Mouse (Mus musculus): ENCODE measurements around the gene Lyrm9. TPM values are rescaled to one million over a fixed set of nuclear protein-coding genes. Genes with fewer than 3 reads are reported as not detected.
A peak's percentile ranks its signal among the peaks of the same experiment; 100 is the strongest.

Lyrm9 gene
- polyA plus RNA-seq, 1 experiment from 2014 or later: 11.8 TPM

DNA sequence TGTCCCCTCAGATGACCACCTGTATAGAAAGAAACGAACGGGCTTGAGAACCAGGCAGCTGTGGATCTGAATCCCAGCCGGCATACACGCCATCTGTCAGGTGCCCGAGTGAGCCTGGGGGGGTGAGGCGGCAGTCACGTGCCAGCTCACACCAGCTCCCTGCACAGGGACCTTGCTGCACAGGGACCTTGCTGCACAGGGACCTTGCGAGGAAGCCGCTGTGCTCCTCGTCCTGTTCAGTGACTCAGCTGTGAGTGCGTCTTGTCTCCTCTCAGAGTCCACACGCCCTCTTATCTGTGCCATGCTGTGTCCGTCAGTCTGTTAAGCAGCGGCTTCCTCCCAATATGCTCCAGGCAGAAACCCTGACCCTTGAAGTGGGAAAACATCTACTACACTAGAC is 13.1 kb downstream of the Lyrm9 start:
- WGBS (ENCODE audit: insufficient replicate concordance): 46% methylated on average over 14 of the region's 14 CpGs
- Histone ChIP-seq H3K4me3 (ENCODE audit: low read depth, low read length) (no peak overlapping the region), H3K36me3 (ENCODE audit: control insufficient read depth, insufficient read depth) (peaks cover 3% of the 10 kb centered on the region; the same call in 1 of the 2 replicates), H3K9me3 (replicated peaks; ENCODE audit: control insufficient read depth, low read length) (no peaks in the 10 kb centered on the region), H3K4me2 (ENCODE audit: low read depth, low read length) (no peak overlapping the region), H3K9ac (ENCODE audit: low read depth, low read length) (no peak overlapping the region), H3K27ac (ENCODE audit: low read length) (no peak overlapping the region), H3K4me1 (ENCODE audit: control insufficient read depth, low read depth, low read length) (peaks cover 10% of the 10 kb centered on the region), H3K27me3 (ENCODE audit: control insufficient read depth, insufficient read depth, low read depth, low read length) (no peaks in the 10 kb centered on the region)
- peak; percentile 41; the same call in 1 of the 2 replicates for ATAC-seq (ENCODE audit: low read depth)

DNA sequence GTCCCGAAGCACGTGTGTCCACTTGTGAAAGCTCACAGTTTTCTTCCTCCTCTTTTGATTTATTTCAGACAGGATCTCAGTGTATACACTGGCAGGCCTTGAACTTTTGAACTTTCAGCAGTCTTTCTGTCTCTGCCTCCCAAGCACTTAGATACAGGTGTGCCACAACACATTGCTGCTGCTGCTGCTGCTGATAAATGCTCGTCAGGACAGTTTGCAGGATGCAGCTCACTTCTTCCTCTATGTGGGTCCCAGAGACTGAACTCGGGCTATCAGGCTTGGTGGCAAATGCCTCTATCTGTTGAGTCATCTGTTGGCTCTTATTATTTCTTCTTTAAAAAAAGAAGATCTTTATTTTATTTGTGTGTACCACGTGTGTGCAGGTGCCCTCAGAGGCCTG is 13.8 kb downstream of the Lyrm9 start:
- H3K27me3 ChIP-seq (ENCODE audit: control insufficient read depth, insufficient read depth, low read depth, low read length): no peaks in the 10 kb centered on the region
- no peaks in the 10 kb centered on the region for H3K9me3 ChIP-seq (replicated peaks; ENCODE audit: control insufficient read depth, low read length)
- no peak overlapping the region for H3K9ac ChIP-seq (ENCODE audit: low read depth, low read length)
- 54% methylated on average over 5 of the region's 5 CpGs for WGBS (ENCODE audit: insufficient replicate concordance)
- H3K4me1 ChIP-seq (ENCODE audit: control insufficient read depth, low read depth, low read length): peaks cover 6% of the 10 kb centered on the region
- no peak overlapping the region for H3K4me3 ChIP-seq (ENCODE audit: low read depth, low read length)
- ATAC-seq (ENCODE audit: low read depth): no peak
- H3K36me3 ChIP-seq (ENCODE audit: control insufficient read depth, insufficient read depth): peaks cover 3% of the 10 kb centered on the region; the same call in 1 of the 2 replicates
- H3K27ac ChIP-seq (ENCODE audit: low read length): no peak overlapping the region
- no peak overlapping the region for H3K4me2 ChIP-seq (ENCODE audit: low read depth, low read length)

DNA sequence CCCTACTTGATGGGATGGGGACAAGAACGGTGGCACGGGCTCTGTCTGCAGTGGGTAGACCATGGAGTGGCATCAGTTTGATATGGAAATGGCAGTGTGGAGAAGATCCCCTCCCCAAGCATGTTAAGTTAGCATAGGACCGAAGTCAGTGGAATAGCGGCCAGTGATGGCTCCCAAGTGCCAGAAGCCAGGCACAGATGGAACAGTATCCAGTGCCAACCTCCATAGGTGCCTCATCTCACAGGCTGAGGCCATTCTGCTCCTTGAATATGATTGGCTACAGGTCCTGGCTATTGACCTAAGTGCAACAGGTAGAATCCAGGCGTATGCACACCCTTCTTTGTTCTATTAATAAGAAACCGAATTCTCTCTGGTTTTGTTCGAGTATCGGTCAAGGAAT is 15.6 kb downstream of the Lyrm9 start:
- 78% methylated on average over 8 of the region's 8 CpGs for WGBS (ENCODE audit: insufficient replicate concordance)
- Histone ChIP-seq H3K4me1 (ENCODE audit: control insufficient read depth, low read depth, low read length) (peaks cover 6% of the 10 kb centered on the region), H3K36me3 (ENCODE audit: control insufficient read depth, insufficient read depth) (peaks cover 3% of the 10 kb centered on the region; the same call in 1 of the 2 replicates), H3K27me3 (ENCODE audit: control insufficient read depth, insufficient read depth, low read depth, low read length) (no peaks in the 10 kb centered on the region), H3K4me2 (ENCODE audit: low read depth, low read length) (no peak overlapping the region), H3K4me3 (ENCODE audit: low read depth, low read length) (no peak overlapping the region), H3K9ac (ENCODE audit: low read depth, low read length) (no peak overlapping the region), H3K9me3 (replicated peaks; ENCODE audit: control insufficient read depth, low read length) (no peaks in the 10 kb centered on the region), H3K27ac (ENCODE audit: low read length) (no peak overlapping the region)
- ATAC-seq (ENCODE audit: low read depth): no peak

DNA sequence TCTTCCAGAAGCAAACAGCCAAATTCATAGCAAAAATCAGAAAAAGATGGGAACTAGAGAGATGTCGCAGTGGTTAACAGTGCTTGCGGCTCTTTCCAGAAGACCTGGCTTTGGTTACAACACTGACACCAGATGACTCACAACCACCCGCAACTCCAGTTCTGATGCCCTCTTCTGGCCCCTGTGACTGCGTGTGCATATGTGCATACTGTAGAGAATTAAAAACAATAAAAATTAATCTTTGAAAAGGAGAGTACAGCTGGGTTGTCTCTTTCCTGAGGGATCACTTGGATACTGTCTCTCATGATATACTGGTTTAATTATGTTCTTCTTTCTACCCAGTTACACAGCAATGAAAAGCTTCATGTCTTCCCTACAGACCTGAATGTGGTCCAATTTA is 20.2 kb downstream of the Lyrm9 start:
- H3K27ac ChIP-seq (ENCODE audit: low read length): no peak overlapping the region
- H3K27me3 ChIP-seq (ENCODE audit: control insufficient read depth, insufficient read depth, low read depth, low read length): no peaks in the 10 kb centered on the region
- H3K4me3 ChIP-seq (ENCODE audit: low read depth, low read length): no peak overlapping the region
- H3K36me3 ChIP-seq (ENCODE audit: control insufficient read depth, insufficient read depth): no peaks in the 10 kb centered on the region
- H3K9ac ChIP-seq (ENCODE audit: low read depth, low read length): no peak overlapping the region
- WGBS (ENCODE audit: insufficient replicate concordance): 74% methylated on average over 4 of the region's 4 CpGs
- H3K9me3 ChIP-seq (replicated peaks; ENCODE audit: control insufficient read depth, low read length): no peaks in the 10 kb centered on the region
- H3K4me2 ChIP-seq (ENCODE audit: low read depth, low read length): no peak overlapping the region
- no peaks in the 10 kb centered on the region for H3K4me1 ChIP-seq (ENCODE audit: control insufficient read depth, low read depth, low read length)
- no peak for ATAC-seq (ENCODE audit: low read depth)

DNA sequence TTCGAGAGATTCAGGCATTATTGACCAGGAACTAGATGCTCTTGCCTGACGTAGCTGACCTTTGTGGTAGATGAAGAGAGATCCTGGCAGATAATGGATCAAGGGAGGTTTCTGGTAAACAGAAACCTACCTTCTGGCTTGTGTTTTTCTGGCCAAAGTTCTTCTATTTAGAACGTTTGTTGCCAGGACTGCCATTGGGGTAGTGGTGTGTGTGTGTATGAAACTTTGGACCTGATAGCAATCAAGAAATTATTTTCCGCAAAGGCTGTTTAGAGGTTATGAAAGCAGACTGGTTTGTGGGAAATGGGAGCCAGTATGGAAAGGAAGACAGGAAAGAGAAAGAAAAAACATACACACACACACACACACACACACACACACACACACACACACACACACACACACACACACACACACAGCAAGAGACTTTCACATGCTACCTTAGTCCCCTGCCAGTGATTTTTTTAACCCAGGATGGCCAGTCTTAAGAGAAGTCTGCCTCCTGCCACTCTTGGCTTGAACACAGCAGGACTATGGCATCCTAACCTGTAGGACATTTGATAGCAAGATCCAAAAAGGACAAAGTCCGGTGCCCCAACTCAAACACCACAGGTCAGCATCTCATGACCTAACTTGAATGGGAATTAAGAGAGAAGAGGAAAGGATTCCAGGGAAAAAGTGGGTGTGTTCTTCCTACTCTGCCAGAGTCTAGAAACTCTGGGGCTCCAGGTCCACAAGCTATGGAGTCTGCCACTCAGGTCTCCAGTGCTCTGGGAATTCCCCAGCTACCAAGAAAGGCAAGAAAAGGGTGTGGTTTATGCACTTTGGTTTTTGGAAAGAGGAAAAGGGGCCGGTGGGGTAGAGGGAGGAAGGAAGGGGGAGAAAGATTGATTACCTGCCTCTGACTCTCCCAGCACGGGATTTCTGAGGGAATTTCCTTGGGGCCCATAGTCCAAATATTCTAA is 21.8 kb downstream of the Lyrm9 start:
- no peak overlapping the region for H3K4me3 ChIP-seq (ENCODE audit: low read depth, low read length)
- no peak overlapping the region for H3K4me2 ChIP-seq (ENCODE audit: low read depth, low read length)
- no peaks in the 10 kb centered on the region for H3K4me1 ChIP-seq (ENCODE audit: control insufficient read depth, low read depth, low read length)
- H3K9ac ChIP-seq (ENCODE audit: low read depth, low read length): no peak overlapping the region
- no peaks in the 10 kb centered on the region for H3K36me3 ChIP-seq (ENCODE audit: control insufficient read depth, insufficient read depth)
- no peaks in the 10 kb centered on the region for H3K9me3 ChIP-seq (replicated peaks; ENCODE audit: control insufficient read depth, low read length)
- peak; percentile 30; the same call in 1 of the 2 replicates for ATAC-seq (ENCODE audit: low read depth)
- no peak overlapping the region for H3K27ac ChIP-seq (ENCODE audit: low read length)
- WGBS (ENCODE audit: insufficient replicate concordance): 28% methylated on average over 7 of the region's 7 CpGs
- H3K27me3 ChIP-seq (ENCODE audit: control insufficient read depth, insufficient read depth, low read depth, low read length): no peaks in the 10 kb centered on the region

DNA sequence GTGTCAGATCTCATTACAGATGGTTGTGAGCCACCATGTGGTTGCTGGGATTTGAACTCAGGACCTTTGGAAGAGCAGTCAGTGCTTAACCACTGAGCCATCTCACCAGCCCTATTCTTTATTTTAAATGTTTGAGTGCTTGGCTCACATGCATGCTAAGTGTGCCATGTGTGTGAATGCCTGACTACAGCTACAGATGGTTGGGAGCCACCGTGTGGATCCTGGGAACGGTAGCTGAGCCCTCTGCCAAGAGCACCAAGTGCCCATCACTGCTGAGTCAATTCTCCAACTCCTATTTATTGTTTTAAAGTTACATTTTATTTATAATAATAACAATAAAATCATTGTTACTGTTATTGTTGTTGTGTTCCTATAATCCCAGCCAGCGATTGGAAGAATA is 23.5 kb downstream of the Lyrm9 start:
- ATAC-seq (ENCODE audit: low read depth): no peak
- no peak overlapping the region for H3K4me2 ChIP-seq (ENCODE audit: low read depth, low read length)

DNA sequence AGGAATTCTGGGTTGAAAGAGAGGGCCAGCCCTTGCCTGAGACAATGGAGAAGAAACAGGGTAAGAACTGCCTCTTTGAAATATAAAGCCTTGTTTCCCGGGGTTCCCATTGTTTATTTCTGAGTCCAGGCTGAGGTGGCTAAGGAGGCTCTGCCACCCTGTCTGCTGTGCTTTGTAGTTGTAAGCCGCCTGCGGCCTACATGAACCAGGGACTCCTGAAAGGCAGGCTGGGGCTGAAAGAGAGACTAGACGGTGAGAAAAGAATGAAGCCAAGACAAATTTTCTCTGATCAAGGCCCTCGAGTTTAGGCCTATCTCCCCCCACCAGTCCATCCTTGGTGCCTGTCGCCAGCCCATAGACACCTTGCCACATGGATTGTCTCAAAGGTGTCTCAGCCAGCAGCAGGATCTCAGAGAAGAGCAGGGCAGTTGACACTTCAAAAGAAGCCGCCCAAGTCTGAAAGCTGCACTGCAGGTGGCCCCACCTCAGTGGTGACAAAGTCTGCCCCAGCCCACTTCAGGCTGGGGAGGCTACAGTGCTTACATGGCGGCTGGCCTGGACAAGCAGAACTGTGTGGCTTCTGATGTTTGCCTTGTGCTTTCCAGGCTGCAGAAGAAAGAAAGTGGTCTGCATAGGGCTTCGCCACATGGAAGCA is 25.0 kb downstream of the Lyrm9 start:
- Histone ChIP-seq H3K4me2 (ENCODE audit: low read depth, low read length) (no peak overlapping the region), H3K9ac (ENCODE audit: low read depth, low read length) (no peak overlapping the region), H3K4me1 (ENCODE audit: control insufficient read depth, low read depth, low read length) (no peaks in the 10 kb centered on the region; the same call in 1 of the 2 replicates), H3K36me3 (ENCODE audit: control insufficient read depth, insufficient read depth) (no peaks in the 10 kb centered on the region), H3K9me3 (replicated peaks; ENCODE audit: control insufficient read depth, low read length) (no peaks in the 10 kb centered on the region), H3K27me3 (ENCODE audit: control insufficient read depth, insufficient read depth, low read depth, low read length) (no peaks in the 10 kb centered on the region), H3K4me3 (ENCODE audit: low read depth, low read length) (no peak overlapping the region), H3K27ac (ENCODE audit: low read length) (no peak overlapping the region)
- ATAC-seq (ENCODE audit: low read depth): no peak
- WGBS (ENCODE audit: insufficient replicate concordance): 48% methylated on average over 9 of the region's 9 CpGs

More for the DNA sequence above, 23.5 kb downstream of the Lyrm9 start:
- H3K9me3 ChIP-seq (replicated peaks; ENCODE audit: control insufficient read depth, low read length): no peaks in the 10 kb centered on the region
- H3K9ac ChIP-seq (ENCODE audit: low read depth, low read length): no peak overlapping the region
- H3K4me1 ChIP-seq (ENCODE audit: control insufficient read depth, low read depth, low read length): no peaks in the 10 kb centered on the region
- H3K36me3 ChIP-seq (ENCODE audit: control insufficient read depth, insufficient read depth): no peaks in the 10 kb centered on the region
- no peak overlapping the region for H3K27ac ChIP-seq (ENCODE audit: low read length)
- H3K27me3 ChIP-seq (ENCODE audit: control insufficient read depth, insufficient read depth, low read depth, low read length): no peaks in the 10 kb centered on the region
- no peak overlapping the region for H3K4me3 ChIP-seq (ENCODE audit: low read depth, low read length)
- 85% methylated on average over 3 of the region's 3 CpGs for WGBS (ENCODE audit: insufficient replicate concordance)

DNA sequence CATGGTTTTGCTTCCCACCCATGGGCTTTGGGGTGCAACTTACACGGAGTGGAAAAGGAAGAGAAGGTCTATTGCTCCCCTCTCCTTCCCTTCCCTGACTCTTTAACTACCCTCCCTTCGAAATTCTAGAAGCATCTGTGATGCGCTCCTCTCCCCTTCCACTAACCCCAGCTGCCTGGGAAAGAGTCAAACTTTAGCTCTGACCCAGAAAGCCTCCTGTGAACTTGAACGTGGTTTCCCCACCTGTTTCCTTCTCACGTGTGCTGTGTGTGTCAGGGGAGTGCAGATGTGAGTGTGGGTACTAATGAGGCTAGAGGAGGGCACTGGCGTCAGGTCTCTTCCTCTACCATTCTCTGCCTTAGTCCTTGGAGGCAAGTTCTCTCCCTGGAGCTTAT is 25.5 kb downstream of the Lyrm9 start:
- Histone ChIP-seq H3K27ac (ENCODE audit: low read length) (no peak overlapping the region), H3K4me2 (ENCODE audit: low read depth, low read length) (no peak overlapping the region), H3K4me1 (ENCODE audit: control insufficient read depth, low read depth, low read length) (no peaks in the 10 kb centered on the region; the same call in 1 of the 2 replicates), H3K4me3 (ENCODE audit: low read depth, low read length) (no peak overlapping the region), H3K9me3 (replicated peaks; ENCODE audit: control insufficient read depth, low read length) (no peaks in the 10 kb centered on the region), H3K36me3 (ENCODE audit: control insufficient read depth, insufficient read depth) (no peaks in the 10 kb centered on the region), H3K27me3 (ENCODE audit: control insufficient read depth, insufficient read depth, low read depth, low read length) (no peaks in the 10 kb centered on the region), H3K9ac (ENCODE audit: low read depth, low read length) (no peak overlapping the region)
- WGBS (ENCODE audit: insufficient replicate concordance): 45% methylated on average over 6 of the region's 6 CpGs
- no peak for ATAC-seq (ENCODE audit: low read depth)

DNA sequence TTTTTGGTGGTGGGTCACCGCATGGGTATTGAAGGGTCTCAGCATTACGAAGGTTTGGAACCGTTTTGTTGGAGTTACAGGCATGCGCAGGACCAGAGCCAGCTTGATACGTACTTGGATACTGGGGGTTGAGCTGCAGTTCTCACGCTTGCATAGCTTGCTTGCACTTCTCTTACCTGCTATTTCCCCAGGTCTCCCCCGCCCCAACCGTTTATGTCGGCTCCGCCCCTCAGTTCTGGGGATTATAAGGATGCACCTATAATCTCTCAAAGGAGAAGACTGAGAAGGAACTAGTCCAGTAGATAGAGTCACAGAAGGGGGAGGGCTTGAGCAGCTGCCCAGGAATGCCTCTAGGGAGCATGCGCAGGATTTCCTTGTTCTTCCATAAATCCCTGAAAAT is 26.1 kb downstream of the Lyrm9 start:
- Histone ChIP-seq H3K36me3 (ENCODE audit: control insufficient read depth, insufficient read depth) (no peaks in the 10 kb centered on the region), H3K4me1 (ENCODE audit: control insufficient read depth, low read depth, low read length) (no peaks in the 10 kb centered on the region; the same call in 1 of the 2 replicates), H3K27me3 (ENCODE audit: control insufficient read depth, insufficient read depth, low read depth, low read length) (no peaks in the 10 kb centered on the region), H3K9me3 (replicated peaks; ENCODE audit: control insufficient read depth, low read length) (no peaks in the 10 kb centered on the region), H3K4me2 (ENCODE audit: low read depth, low read length) (no peak overlapping the region), H3K9ac (ENCODE audit: low read depth, low read length) (no peak overlapping the region), H3K4me3 (ENCODE audit: low read depth, low read length) (no peak overlapping the region), H3K27ac (ENCODE audit: low read length) (no peak overlapping the region)
- 77% methylated on average over 11 of the region's 11 CpGs for WGBS (ENCODE audit: insufficient replicate concordance)
- ATAC-seq (ENCODE audit: low read depth): no peak
